Comparison of ENCODE assay signal across 8 mouse cellular contexts in the genomic region with DNA sequence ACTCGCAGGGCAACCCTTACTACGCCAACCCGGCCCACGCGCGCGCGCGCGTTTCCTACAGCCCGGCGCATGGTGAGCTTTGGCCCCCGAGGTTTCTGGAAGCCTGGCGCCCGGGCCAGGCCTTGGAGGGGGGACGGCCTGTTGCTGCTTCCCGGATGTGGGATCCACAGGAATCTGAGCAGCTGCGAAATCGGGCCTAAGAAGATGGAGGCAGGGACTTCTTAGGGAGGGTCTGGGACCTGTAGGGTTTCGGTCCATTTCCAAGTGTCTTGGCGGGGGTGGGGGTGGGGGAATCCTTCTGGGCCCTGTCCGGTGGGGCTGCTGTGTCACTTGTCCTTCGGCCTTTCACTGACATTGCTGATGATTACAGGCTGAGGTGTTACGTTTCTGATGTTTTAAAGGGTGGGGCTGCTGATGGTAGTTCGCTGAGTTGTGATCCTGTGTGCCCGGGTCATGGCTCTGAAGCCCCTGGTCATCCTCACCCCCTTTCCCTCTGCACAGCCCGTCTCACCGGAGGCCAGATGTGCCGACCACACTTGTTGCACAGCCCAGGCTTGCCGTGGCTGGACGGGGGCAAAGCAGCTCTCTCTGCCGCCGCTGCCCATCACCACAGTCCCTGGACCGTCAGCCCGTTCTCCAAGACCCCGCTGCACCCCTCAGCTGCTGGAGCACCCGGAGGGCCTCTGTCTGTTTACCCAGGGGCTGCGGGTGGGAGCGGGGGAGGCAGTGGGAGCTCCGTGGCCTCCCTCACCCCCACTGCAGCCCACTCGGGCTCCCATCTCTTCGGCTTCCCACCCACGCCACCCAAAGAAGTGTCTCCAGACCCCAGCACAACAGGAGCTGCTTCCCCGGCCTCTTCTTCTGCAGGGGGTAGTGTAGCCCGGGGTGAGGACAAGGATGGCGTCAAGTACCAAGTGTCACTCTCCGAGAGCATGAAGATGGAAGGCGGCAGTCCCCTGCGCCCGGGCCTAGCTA. TPM values are rescaled to one million over a fixed set of nuclear protein-coding genes. Genes with fewer than 3 reads are reported as not detected.
DNase-seq lines count a peak whose midpoint lies in the region; ATAC-seq and TF ChIP-seq lines count a peak whose summit lies in the region.

No protein-coding gene starts in this region.

- ATAC-seq in heart, embryonic 13.5 days (ENCODE audit: extremely low read depth, insufficient number of reproducible peaks, low FRiP score, low TSS enrichment) = no peak
- no peak for ATAC-seq in liver, embryonic 13.5 days (ENCODE audit: low read depth)
- no peak for ATAC-seq in stomach, postnatal 0 days (ENCODE audit: low FRiP score, low TSS enrichment)

- H3K4me3 ChIP-seq in heart, embryonic 13.5 days = peak overlapping the region; percentile 60
- peak overlapping the region; percentile 58 for H3K4me3 ChIP-seq in liver, embryonic 13.5 days (replicated peaks)
- H3K4me3 ChIP-seq in stomach, postnatal 0 days (ENCODE audit: low read depth, low read length) = peak overlapping the region; percentile 40

- no peak for TF ChIP-seq EP300 in stomach, postnatal 0 days (optimal IDR thresholded peaks at IDR 0.05)

- peak overlapping the region; percentile 81 for H3K4me2 ChIP-seq in heart, embryonic 13.5 days
- H3K4me2 ChIP-seq in liver, embryonic 13.5 days = peak overlapping the region; percentile 73
- peak overlapping the region; percentile 59 for H3K4me2 ChIP-seq in stomach, postnatal 0 days (replicated peaks; ENCODE audit: low read depth)

- H3K36me3 ChIP-seq in heart, embryonic 13.5 days = no peaks in the 10 kb centered on the region
- no peaks in the 10 kb centered on the region for H3K36me3 ChIP-seq in liver, embryonic 13.5 days
- no peaks in the 10 kb centered on the region for H3K36me3 ChIP-seq in stomach, postnatal 0 days (ENCODE audit: control insufficient read depth, insufficient read depth, low read length)

- no peaks in the 10 kb centered on the region for H3K9me3 ChIP-seq in heart, embryonic 13.5 days
- no peaks in the 10 kb centered on the region for H3K9me3 ChIP-seq in liver, embryonic 13.5 days (replicated peaks)
- H3K9me3 ChIP-seq in stomach, postnatal 0 days (ENCODE audit: control insufficient read depth, low read length) = no peaks in the 10 kb centered on the region

- no peak for TF ChIP-seq CTCF in stomach, postnatal 0 days (IDR thresholded peaks at IDR 0.05; ENCODE audit: low read depth)

- H3K27me3 ChIP-seq in heart, embryonic 13.5 days (replicated peaks) = peaks cover 98% of the 10 kb centered on the region
- H3K27me3 ChIP-seq in liver, embryonic 13.5 days = peaks cover 98% of the 10 kb centered on the region
- H3K27me3 ChIP-seq in stomach, postnatal 0 days (ENCODE audit: control insufficient read depth, insufficient read depth, low read length) = peaks cover 41% of the 10 kb centered on the region

- H3K9ac ChIP-seq in heart, embryonic 13.5 days = peak overlapping the region; percentile 80
- no peak overlapping the region; the same call in 1 of the 2 replicates for H3K9ac ChIP-seq in liver, embryonic 13.5 days
- H3K9ac ChIP-seq in stomach, postnatal 0 days (ENCODE audit: low read length) = no peak overlapping the region

- H3K27ac ChIP-seq in heart, embryonic 13.5 days (replicated peaks) = no peak overlapping the region
- H3K27ac ChIP-seq in liver, embryonic 13.5 days = no peak overlapping the region
- no peak overlapping the region for H3K27ac ChIP-seq in stomach, postnatal 0 days (replicated peaks)

- WGBS in heart, embryonic 13.5 days = 4% methylated on average over 50 of the region's 50 CpGs
- WGBS in liver, embryonic 13.5 days (ENCODE audit: insufficient replicate concordance) = 18% methylated on average over 50 of the region's 50 CpGs
- WGBS in stomach, postnatal 0 days = 8% methylated on average over 50 of the region's 50 CpGs

- DNase-seq in urinary bladder, postnatal 10 days (ENCODE audit: low spot score) = peak; percentile 9
- no peak for DNase-seq in urinary bladder, adult 2 months (ENCODE audit: low spot score)
- no peak for DNase-seq in liver, embryonic 13.5 days
- no peak for DNase-seq in stomach, postnatal 0 days (ENCODE audit: low spot score)
- DNase-seq in left cerebral cortex, adult 9 months (ENCODE audit: low spot score in 2 of 2) = no peak
- no peak for DNase-seq in layer of hippocampus, adult 11-12 months (ENCODE audit: low spot score)
- DNase-seq in thymus, adult 18-20 months = no peak

- peaks cover 65% of the 10 kb centered on the region for H3K4me1 ChIP-seq in heart, embryonic 13.5 days
- peaks cover 76% of the 10 kb centered on the region for H3K4me1 ChIP-seq in liver, embryonic 13.5 days (replicated peaks)
- peaks cover 4% of the 10 kb centered on the region; the same call in 1 of the 2 replicates for H3K4me1 ChIP-seq in stomach, postnatal 0 days (replicated peaks; ENCODE audit: control insufficient read depth, insufficient read depth)

RNA-seq across cellular contexts. Expression of a gene that starts 6.3 kb away (rescaled TPM):
- 41.4 and 55.5 TPM in 2 replicates for polyA plus RNA-seq in urinary bladder, adult 2 months (2012; rRNA removed)
- polyA plus RNA-seq in heart, embryonic 13.5 days (2015; fragmentation: Nextera tagmentation; extraction: Ambion mirVana) = 14.3 and 17.6 TPM in 2 replicates
- 6.9 and 7.4 TPM in 2 replicates for polyA plus RNA-seq in liver, embryonic 13.5 days (2015; fragmentation: Nextera tagmentation; extraction: Ambion mirVana)
- 3.3 and 3.4 TPM in 2 replicates for polyA plus RNA-seq in stomach, postnatal 0 days (2015; fragmentation: Nextera tagmentation; extraction: Ambion mirVana)

RNA-seq across cellular contexts. Expression of a gene that starts 22.1 kb away (rescaled TPM):
- not detected in 2 replicates for polyA plus RNA-seq in urinary bladder, adult 2 months (2012; rRNA removed)
- not detected in 2 replicates for polyA plus RNA-seq in heart, embryonic 13.5 days (2015; fragmentation: Nextera tagmentation; extraction: Ambion mirVana)
- polyA plus RNA-seq in liver, embryonic 13.5 days (2015; fragmentation: Nextera tagmentation; extraction: Ambion mirVana) = not detected in 2 replicates
- not detected in 2 replicates for polyA plus RNA-seq in stomach, postnatal 0 days (2015; fragmentation: Nextera tagmentation; extraction: Ambion mirVana)
